ENCODE assay signal across 9 mouse cellular contexts in the genomic region with DNA sequence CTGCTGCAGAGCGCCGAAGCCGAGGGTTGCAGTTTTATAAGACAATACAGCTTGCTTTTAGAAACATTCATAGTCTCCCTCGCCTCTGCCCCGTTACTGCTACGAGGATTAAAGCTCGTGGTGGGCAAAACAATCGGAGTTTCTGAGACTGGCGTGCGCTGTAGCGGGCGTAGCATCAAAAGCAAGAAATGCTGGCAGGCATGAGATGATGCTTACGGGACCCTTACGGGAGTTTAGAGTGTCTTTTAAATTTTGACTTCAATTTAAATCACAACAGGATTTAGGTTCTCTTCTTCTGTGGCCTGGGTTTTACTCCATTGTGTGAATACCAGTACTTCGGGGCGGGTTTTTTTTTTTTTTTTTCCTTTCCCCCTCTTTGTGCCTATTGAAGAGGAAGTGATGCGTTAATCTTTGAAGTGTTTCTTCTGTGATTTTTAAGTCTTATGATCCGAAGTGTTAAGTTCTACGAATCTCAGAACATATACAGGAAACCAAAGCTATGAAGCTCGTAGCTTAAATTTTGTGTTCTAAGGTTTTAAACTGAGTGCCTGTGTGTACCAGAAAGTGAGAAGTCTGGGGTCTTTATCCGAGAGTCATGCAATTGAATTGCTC. TPM values are rescaled to one million over a fixed set of nuclear protein-coding genes. Genes with fewer than 3 reads are reported as not detected.
DNase-seq lines count a peak whose midpoint lies in the region; ATAC-seq and TF ChIP-seq lines count a peak whose summit lies in the region.
"Had no signal": no experiment of that assay in that cellular context is flagged by ENCODE, and none has a peak within 500 bp of the region (broad histone marks: within the 10 kb centered on the region; RNA-seq: fewer than 3 reads in every experiment).

No protein-coding gene starts in this region.

- no peaks in the 10 kb centered on the region for H3K27me3 ChIP-seq in heart, embryonic 11.5 days (ENCODE audit: control insufficient read depth, insufficient read depth, low read length)
- no peaks in the 10 kb centered on the region for H3K27me3 ChIP-seq in E14TG2a.4 (ENCODE audit: insufficient read depth, low read length)
- H3K27me3 ChIP-seq in forebrain, postnatal 0 days (ENCODE audit: insufficient read depth, low read length) = no peaks in the 10 kb centered on the region

- H3K79me2 ChIP-seq in macrophage (ENCODE audit: inconsistent target) = peaks cover 49% of the 10 kb centered on the region

- DNase-seq in heart, adult 9 months (ENCODE audit: low spot score in 2 of 2) = no peak
- peak; percentile 43 for DNase-seq in forebrain, postnatal 0 days
- DNase-seq in adrenal gland, adult (ENCODE audit: inconsistent age in 2 of 2, low spot score in 1 of 2) = no peak
- DNase-seq in right cerebral cortex, adult 2 months (ENCODE audit: low spot score in 2 of 2) = no peak
- DNase-seq in urinary bladder, adult 18-20 months (ENCODE audit: low spot score in 2 of 2) = no peak

- H3K4me1 ChIP-seq in heart, embryonic 11.5 days (ENCODE audit: control insufficient read depth, insufficient read depth, low read length) = peaks cover 22% of the 10 kb centered on the region
- H3K4me1 ChIP-seq in E14TG2a.4 (replicated peaks; ENCODE audit: low read depth, low read length) = peaks cover 59% of the 10 kb centered on the region
- peaks cover 27% of the 10 kb centered on the region; the same call in 1 of the 2 replicates for H3K4me1 ChIP-seq in forebrain, postnatal 0 days (ENCODE audit: insufficient read depth)

- no peak for ATAC-seq in heart, embryonic 11.5 days (replicated peaks; ENCODE audit: insufficient number of reproducible peaks, low FRiP score, low TSS enrichment)
- ATAC-seq in forebrain, postnatal 0 days = no peak; the same call in 1 of the 2 replicates

- H3K4me2 ChIP-seq in heart, embryonic 11.5 days = peak overlapping the region; percentile 83
- H3K4me2 ChIP-seq in forebrain, postnatal 0 days (ENCODE audit: low read depth) = peak overlapping the region; percentile 93

- H3K27ac ChIP-seq in heart, embryonic 11.5 days (ENCODE audit: low read depth, low read length) = peak overlapping the region; percentile 97
- H3K27ac ChIP-seq in forebrain, postnatal 0 days (ENCODE audit: low read depth, low read length) = peak overlapping the region; percentile 96
- no peak overlapping the region for H3K27ac ChIP-seq in macrophage

- no peak for TF ChIP-seq CTCF in E14TG2a.4 (conservative IDR thresholded peaks at IDR 0.05; ENCODE audit: low read length)
- TF ChIP-seq CTCF in forebrain, postnatal 0 days (IDR thresholded peaks at IDR 0.05; ENCODE audit: low read depth) = no peak

- no peaks in the 10 kb centered on the region for H3K36me3 ChIP-seq in heart, embryonic 11.5 days (ENCODE audit: control insufficient read depth, insufficient read depth, low read length)
- H3K36me3 ChIP-seq in E14TG2a.4 (ENCODE audit: insufficient read depth, low read length) (peaks cover 9% of the 10 kb centered on the region), macrophage (ENCODE audit: inconsistent target) (no peaks in the 10 kb centered on the region)
- no peaks in the 10 kb centered on the region for H3K36me3 ChIP-seq in forebrain, postnatal 0 days (ENCODE audit: insufficient read depth)

- 3% methylated on average over 21 of the region's 21 CpGs for WGBS in heart, embryonic 11.5 days (ENCODE audit: insufficient replicate concordance)
- WGBS in forebrain, postnatal 0 days = under 1% methylated on average over 21 of the region's 21 CpGs
- WGBS in macrophage (ENCODE audit: missing documents) = 6% methylated on average over 21 of the region's 21 CpGs

- H3K9me3 ChIP-seq in heart, embryonic 11.5 days (replicated peaks; ENCODE audit: control insufficient read depth, low read length) = no peaks in the 10 kb centered on the region
- H3K9me3 ChIP-seq in E14TG2a.4 (ENCODE audit: low read length) = peaks cover 9% of the 10 kb centered on the region
- no peaks in the 10 kb centered on the region for H3K9me3 ChIP-seq in forebrain, postnatal 0 days (ENCODE audit: low read length)

- peak overlapping the region; percentile 92 for H3K4me3 ChIP-seq in heart, embryonic 11.5 days (ENCODE audit: low read depth, low read length)
- peak overlapping the region; percentile 91 for H3K4me3 ChIP-seq in E14TG2a.4 (replicated peaks; ENCODE audit: low read length)
- peak overlapping the region; percentile 93 for H3K4me3 ChIP-seq in forebrain, postnatal 0 days (ENCODE audit: low read depth, low read length)
- peak overlapping the region; percentile 84 for H3K4me3 ChIP-seq in macrophage (ENCODE audit: inconsistent target)

- H3K9ac ChIP-seq in heart, embryonic 11.5 days (ENCODE audit: low read depth, low read length) = peak overlapping the region; percentile 97
- H3K9ac ChIP-seq in forebrain, postnatal 0 days = peak overlapping the region; percentile 97

RNA-seq across cellular contexts. Expression of gene Rcbtb1, which starts 0.7 kb away (rescaled TPM):
- polyA plus RNA-seq in heart, embryonic 11.5 days (2014; fragmentation: Nextera tagmentation; extraction: Ambion mirVana) = 35.8 and 39.3 TPM in 2 replicates
- 48.9 and 57.8 TPM in 2 replicates for total RNA-seq in forebrain, postnatal 0 days (2014; rRNA removed)
- 16.8 and 33.5 TPM in 2 replicates for polyA plus RNA-seq in forebrain, postnatal 0 days (2015; fragmentation: Nextera tagmentation; extraction: Ambion mirVana)
- 10 to 100 TPM in 25 of 26 experiments, 1 to 10 TPM in 1; 8.0 to 97.0 (median 45.0) TPM for total RNA-seq in macrophage (2018; cell fraction: chromatin; rRNA removed)
- 10 to 100 TPM; 14.6 to 30.2 (median 21.3) TPM for total RNA-seq in macrophage (2018; cell fraction: cytosol; rRNA removed)
- total RNA-seq in macrophage (2018; cell fraction: nucleus; rRNA removed) = 10 to 100 TPM; 12.0 to 69.1 (median 32.3) TPM
- polyA plus RNA-seq in macrophage (2018) = 15.1 to 19.6 TPM (median 16.3 TPM) in 3 replicates

RNA-seq across cellular contexts. Expression of gene Gm5142, which starts 23.2 kb away (rescaled TPM):
- not detected in 2 replicates for polyA plus RNA-seq in heart, embryonic 11.5 days (2014; fragmentation: Nextera tagmentation; extraction: Ambion mirVana)
- total RNA-seq in forebrain, postnatal 0 days (2014; rRNA removed) = not detected in 2 replicates
- polyA plus RNA-seq in forebrain, postnatal 0 days (2015; fragmentation: Nextera tagmentation; extraction: Ambion mirVana) = not detected in 2 replicates
- not detected for total RNA-seq in macrophage (2018; cell fraction: chromatin; rRNA removed)
- not detected for total RNA-seq in macrophage (2018; cell fraction: cytosol; rRNA removed)
- not detected for total RNA-seq in macrophage (2018; cell fraction: nucleus; rRNA removed)
- not detected in 3 replicates for polyA plus RNA-seq in macrophage (2018)
- polyA plus RNA-seq: Patski had no signal

RNA-seq across cellular contexts. Expression of gene Gm6904, which starts 58.3 kb away (rescaled TPM):
- not detected in 2 replicates for polyA plus RNA-seq in heart, embryonic 11.5 days (2014; fragmentation: Nextera tagmentation; extraction: Ambion mirVana)
- not detected in 2 replicates for total RNA-seq in forebrain, postnatal 0 days (2014; rRNA removed)
- not detected in 2 replicates for polyA plus RNA-seq in forebrain, postnatal 0 days (2015; fragmentation: Nextera tagmentation; extraction: Ambion mirVana)
- total RNA-seq in macrophage (2018; cell fraction: chromatin; rRNA removed) = 10 to 100 TPM in 16 of 26 experiments, 1 to 10 TPM in 10; 1.8 to 61.3 (median 30.7) TPM
- 10 to 100 TPM in 9 of 26 experiments, 1 to 10 TPM in 15, under 1 TPM in 2; 0.80 to 13.6 (median 5.2) TPM for total RNA-seq in macrophage (2018; cell fraction: cytosol; rRNA removed)
- total RNA-seq in macrophage (2018; cell fraction: nucleus; rRNA removed) = 10 to 100 TPM in 16 of 26 experiments, 1 to 10 TPM in 10; 2.0 to 56.4 (median 25.3) TPM
- 0.98 to 2.7 TPM (median 1.3 TPM) in 3 replicates for polyA plus RNA-seq in macrophage (2018)

RNA-seq across cellular contexts. Expression of gene 1700129C05Rik, which starts 59.0 kb away (rescaled TPM):
- polyA plus RNA-seq in heart, embryonic 11.5 days (2014; fragmentation: Nextera tagmentation; extraction: Ambion mirVana) = not detected in 2 replicates
- not detected in 2 replicates for total RNA-seq in forebrain, postnatal 0 days (2014; rRNA removed)
- not detected in 2 replicates for polyA plus RNA-seq in forebrain, postnatal 0 days (2015; fragmentation: Nextera tagmentation; extraction: Ambion mirVana)
- not detected for total RNA-seq in macrophage (2018; cell fraction: chromatin; rRNA removed)
- not detected for total RNA-seq in macrophage (2018; cell fraction: cytosol; rRNA removed)
- not detected for total RNA-seq in macrophage (2018; cell fraction: nucleus; rRNA removed)
- not detected in 3 replicates for polyA plus RNA-seq in macrophage (2018)
- polyA plus RNA-seq: Patski had no signal
